Mouse (Mus musculus) activated CD4-positive, CD25-positive, alpha-beta regulatory T cell (primary cell): ENCODE measurements around the gene Fcna. TPM values are rescaled to one million over a fixed set of nuclear protein-coding genes. Genes with fewer than 3 reads are reported as not detected.

Experiments used
- polyA plus RNA-seq, 2 experiments: library from polyadenylated mRNA; unstranded; fragments of 100-300 nt; shearing (Covaris generic); gene quantifications; one replicate each; pipeline ENCODE4 v1.2.1; 2017

Gene Fcna
- polyA plus RNA-seq, result 1 to 10 TPM; 4.7 to 8.3 TPM

DNA sequence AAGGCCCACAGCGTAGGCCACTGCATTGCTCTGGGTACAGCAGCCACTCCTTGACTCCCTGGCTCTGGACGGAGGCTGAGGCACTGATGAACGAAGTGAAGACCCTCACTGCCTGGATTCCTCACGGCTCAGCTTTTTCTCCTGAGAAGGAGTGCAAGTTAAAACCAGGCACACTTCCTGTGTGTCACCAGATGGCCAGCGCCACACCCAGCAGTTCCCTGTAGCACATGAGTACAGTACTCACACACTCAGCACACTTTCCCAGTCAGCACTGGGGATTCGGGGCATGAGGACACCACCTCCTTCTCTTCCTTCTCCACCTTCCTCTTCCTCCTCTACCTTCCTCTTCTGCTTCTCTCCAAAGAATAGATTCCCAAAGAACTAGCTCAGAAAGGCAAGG, at the start of gene Fcna:
Gene Fcna, minus strand, starts transcription at position 220 of the 400 bp plus-strand sequence.

DNA sequence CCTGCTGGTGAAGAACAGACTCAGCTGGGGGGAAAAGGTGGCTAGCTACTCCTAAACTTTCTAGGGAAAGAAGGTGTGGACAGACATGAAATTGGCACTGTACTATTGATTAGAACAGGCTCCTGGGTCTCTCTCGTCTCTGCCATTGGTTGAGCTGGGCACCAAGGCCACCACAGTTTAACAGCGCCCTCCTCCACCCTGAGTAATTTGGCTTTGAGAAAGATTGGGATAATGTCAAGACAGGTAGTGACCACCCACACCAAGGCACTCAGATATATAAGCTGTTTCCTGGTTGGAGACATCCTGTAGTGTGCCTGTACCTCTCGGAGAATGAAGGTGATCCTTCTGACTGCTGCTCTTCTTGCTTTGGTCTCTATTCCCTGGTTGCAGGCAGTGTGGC, 48.7 kb upstream of the Fcna start, which contains the start of gene Lcn6:
Gene Lcn6, plus strand, starts transcription at position 301 of the 400 bp plus-strand sequence.

DNA sequence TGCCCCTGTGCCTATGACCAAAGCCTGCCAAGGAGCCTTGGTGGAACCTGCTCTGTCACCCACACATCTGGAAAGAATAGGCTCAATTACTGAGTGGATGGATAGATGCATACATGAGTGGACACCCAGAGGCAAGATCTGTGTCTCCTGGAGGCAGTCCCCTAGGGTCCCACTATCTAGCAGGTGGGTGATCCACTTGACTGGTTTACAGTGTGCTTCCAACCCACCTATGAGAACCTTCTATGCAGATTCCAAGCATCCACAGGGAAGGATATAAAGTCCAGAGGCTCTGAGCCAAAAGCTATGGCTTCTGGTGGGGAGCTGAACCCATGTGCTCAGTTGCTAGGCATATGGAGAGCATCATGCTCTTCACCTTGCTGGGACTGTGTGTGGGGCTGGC, 29.8 kb upstream of the Fcna start, which contains the start of gene Lcn5:
Gene Lcn5, plus strand, starts transcription at position 301 of the 400 bp plus-strand sequence.

DNA sequence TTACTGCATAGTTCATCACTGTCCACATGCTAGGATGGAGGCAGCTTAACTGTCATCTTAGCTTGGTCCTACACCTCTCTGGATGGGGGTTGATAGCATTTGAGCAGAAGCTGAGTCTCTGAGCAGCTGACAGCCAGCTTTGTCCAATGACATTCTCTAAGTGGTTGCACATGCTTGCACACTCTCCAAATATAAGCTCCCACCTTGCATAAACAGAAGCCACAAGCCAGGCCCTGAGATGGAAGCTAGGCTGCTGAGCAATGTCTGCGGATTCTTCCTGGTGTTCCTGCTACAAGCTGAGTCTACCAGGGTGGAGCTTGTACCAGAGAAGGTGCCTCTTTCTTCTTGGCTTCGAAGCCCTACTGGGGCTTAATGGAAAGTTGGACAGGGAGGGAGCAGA, 25.1 kb upstream of the Fcna start, which contains the start of gene Lcn8:
Gene Lcn8, plus strand, starts transcription at position 219 of the 400 bp plus-strand sequence.

DNA sequence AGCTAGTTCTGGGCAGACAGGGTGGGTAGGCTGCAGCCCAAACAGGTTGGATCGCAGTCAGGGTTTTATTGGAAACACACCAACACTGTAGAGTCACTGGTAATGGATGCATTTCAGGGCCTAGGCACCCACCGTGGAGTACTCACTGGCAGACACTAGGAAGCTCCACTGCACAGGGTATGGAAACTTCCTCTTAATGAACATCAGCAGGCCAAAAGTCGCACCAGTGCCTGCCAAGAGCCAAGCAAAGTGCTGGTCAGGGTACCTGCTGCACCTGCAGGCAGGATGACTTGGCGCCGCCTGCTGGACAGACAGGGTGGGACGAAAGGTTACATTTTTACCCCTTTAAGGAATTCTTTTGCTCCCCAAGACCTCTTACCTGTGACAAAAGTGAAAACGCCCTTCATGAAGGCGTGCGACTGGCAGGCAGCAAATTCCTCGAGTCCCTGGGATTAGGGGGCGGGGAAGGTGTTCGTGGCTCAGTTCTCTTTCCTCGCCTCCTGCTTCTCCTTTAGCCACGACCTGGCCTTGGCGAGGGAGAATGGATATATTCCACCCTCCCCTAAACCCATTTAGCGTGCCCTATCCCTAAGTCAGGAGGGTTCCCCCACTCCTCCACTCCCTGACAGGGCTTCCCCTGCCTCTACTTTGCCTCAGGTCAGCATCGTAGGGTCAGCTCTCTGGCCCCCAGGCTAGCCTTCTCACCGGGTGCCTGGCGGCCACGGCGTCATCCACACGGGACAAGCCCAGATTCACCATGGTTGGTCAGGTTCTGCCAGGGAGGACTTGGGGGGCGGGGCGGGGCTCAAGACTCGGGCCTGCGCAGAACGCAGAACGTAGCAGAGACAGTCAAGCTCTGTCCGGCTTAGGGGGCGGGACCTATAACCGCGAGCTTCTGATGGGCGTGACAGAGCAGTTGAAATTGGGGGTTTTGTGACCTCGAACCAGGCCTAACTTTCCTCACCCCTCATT, 6.3 kb downstream of the Fcna start, which contains the start of gene Tmem141:
Gene Tmem141, minus strand, starts transcription at position 777 of the 972 bp plus-strand sequence.

DNA sequence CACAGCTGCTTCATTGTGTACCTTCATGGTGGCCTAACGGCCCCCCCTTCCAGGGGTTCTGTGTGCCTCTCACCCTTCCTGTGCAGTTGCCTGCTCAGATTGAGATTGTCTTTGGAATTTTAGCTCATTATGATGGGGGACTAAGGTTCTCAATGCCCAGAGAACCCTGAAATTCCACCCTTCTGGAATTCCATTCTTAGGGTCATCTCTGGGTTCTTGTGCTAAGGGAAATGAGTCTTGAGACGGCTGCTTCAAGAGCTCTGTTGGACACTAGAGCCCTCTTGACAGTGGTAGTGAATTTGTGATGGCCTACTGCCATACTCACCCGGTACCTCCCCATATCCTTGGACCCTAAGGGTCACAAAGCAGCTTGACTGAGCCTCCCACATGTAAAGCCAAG, 10.3 kb downstream of the Fcna start, which contains the start of gene Ccdc183:
Gene Ccdc183, minus strand, starts transcription at position 101 of the 400 bp plus-strand sequence.

DNA sequence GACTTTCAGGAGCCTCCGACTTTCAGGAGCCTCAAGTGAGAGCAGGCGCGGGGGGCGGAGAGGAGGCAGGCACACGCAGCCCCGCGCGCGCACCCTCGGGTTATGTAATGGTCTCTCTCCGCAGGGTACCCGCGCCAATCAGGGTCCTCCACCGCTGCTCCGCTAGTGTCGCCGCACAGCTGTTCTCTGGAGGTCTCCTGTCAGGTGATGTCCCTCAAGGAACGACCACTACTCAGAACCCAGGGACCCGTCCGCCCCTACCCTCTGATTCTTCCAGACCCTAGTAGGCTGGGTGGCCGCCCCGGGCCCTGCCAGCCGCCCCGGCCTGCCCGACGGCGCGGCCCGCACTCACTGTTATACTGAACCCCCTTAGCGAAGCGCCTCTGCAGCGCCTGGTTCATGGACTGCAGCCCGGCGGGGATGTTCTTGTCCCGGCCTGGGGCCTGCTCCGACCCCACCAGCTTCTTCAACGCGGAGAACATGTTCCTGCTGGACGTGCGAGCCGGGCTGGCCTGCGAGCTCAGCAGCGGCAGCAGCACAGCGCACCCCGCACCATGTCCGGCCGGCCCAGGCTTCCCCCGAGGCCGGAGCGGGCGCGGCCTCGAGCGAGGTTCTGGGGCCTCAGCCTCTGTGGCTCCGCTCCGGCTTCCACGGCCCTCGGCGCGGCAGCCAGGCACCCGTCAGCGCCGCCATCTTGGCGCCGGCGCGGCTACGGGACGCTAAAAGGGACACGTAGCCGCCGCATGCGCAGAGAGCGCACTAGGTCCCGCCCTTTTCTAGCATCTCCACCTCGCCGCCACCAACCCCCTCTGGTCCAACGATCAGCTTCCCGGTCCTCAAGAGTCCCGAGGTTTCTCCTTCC, 19.8 kb downstream of the Fcna start, which contains the start of gene Rabl6:
Gene Rabl6, minus strand, starts transcription at position 761 of the 862 bp plus-strand sequence.

DNA sequence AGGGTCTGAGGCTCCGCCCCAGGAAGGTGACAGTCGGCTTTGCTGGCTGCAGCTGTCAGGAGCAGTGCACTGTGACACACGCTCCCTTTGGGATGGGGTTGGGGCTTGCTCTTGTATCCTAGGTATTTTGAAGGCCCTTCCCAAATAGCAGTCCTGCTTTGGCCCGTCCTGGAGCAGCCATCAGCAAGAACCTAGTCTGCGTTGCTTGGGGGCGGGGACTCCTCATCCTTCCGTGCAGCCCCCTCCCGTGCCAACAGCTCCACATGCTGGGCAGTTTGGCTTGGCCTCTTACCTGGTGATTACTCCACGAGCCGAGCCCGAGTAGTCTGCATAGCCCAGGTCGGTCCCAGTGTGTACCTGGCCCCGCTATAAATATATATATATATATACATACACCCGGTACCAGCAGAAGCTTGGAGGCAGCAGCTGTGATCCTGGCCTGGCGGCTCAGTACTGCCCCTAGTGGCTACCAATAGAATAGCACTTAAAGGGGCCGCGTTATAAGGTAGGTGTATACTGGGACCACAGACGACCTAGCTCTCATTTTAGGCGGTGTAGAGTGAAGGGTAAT, 46.5 kb downstream of the Fcna start, which contains the start of gene Ajm1:
Gene Ajm1, minus strand, starts transcription at position 464 of the 571 bp plus-strand sequence.

Other genes starting within 250 kb of the Fcna start
- under 1 TPM in 1 of 2 experiments, not detected in 1; 0.17 TPM for gene Entpd2, start 232.2 kb downstream of the Fcna start, polyA plus RNA-seq
- 1 to 10 TPM; 1.1 to 4.0 TPM for gene Npdc1, start 228.7 kb downstream of the Fcna start, polyA plus RNA-seq
- gene Fut7, start 204.8 kb downstream of the Fcna start, polyA plus RNA-seq, result 10 to 100 TPM; 13.1 to 35.9 TPM
- 10 to 100 TPM; 20.5 to 67.6 TPM for gene Abca2, start 199.3 kb downstream of the Fcna start, polyA plus RNA-seq
- gene Clic3, start 171.2 kb downstream of the Fcna start, polyA plus RNA-seq, result 1 to 10 TPM; 1.1 to 2.4 TPM
- gene Paxx, start 166.9 kb downstream of the Fcna start, polyA plus RNA-seq, result 100 to 1,000 TPM in 1 of 2 experiments, 10 to 100 TPM in 1; 95.9 to 106 TPM
- under 1 TPM in 1 of 2 experiments, not detected in 1; 0.63 TPM for gene Ptgds, start 158.0 kb downstream of the Fcna start, polyA plus RNA-seq
- not detected for gene Lcn12, start 134.1 kb downstream of the Fcna start, polyA plus RNA-seq
- gene Fbxw5, start 127.3 kb downstream of the Fcna start, polyA plus RNA-seq, result 10 to 100 TPM; 64.4 to 86.7 TPM
- gene C8g, start 126.3 kb downstream of the Fcna start, polyA plus RNA-seq, result 1 to 10 TPM; 5.9 to 6.1 TPM
- 10 to 100 TPM; 52.5 to 80.6 TPM for gene Traf2, start 81.1 kb downstream of the Fcna start, polyA plus RNA-seq
- 100 to 1,000 TPM; 327 to 440 TPM for gene Edf1, start 70.2 kb downstream of the Fcna start, polyA plus RNA-seq
- gene Mamdc4, start 53.2 kb downstream of the Fcna start, polyA plus RNA-seq, result 1 to 10 TPM; 1.2 to 1.8 TPM
- gene Phpt1, start 52.8 kb downstream of the Fcna start, polyA plus RNA-seq, result 10 to 100 TPM; 51.3 to 89.9 TPM
- gene Ajm1, start 46.3 kb downstream of the Fcna start, polyA plus RNA-seq, result under 1 TPM; 0.58 to 0.69 TPM
- 10 to 100 TPM; 30.8 to 31.8 TPM for gene Rabl6, start 19.5 kb downstream of the Fcna start, polyA plus RNA-seq
- not detected for gene Ccdc183, start 10.4 kb downstream of the Fcna start, polyA plus RNA-seq
- gene Tmem141, start 6.0 kb downstream of the Fcna start, polyA plus RNA-seq, result 1 to 10 TPM; 1.2 to 4.9 TPM
- gene Lcn8, start 25.1 kb upstream of the Fcna start, polyA plus RNA-seq, result not detected
- gene Lcn5, start 29.9 kb upstream of the Fcna start, polyA plus RNA-seq, result not detected
- under 1 TPM in 1 of 2 experiments, not detected in 1; 0.60 TPM for gene Lcn6, start 48.8 kb upstream of the Fcna start, polyA plus RNA-seq
- gene Lcn10, start 54.7 kb upstream of the Fcna start, polyA plus RNA-seq, result under 1 TPM; 0.14 to 0.21 TPM
- gene Obp2a, start 72.0 kb upstream of the Fcna start, polyA plus RNA-seq, result not detected
- gene Bmyc, start 78.7 kb upstream of the Fcna start, polyA plus RNA-seq, result 10 to 100 TPM; 57.5 to 58.4 TPM
- gene Obp2b, start 109.0 kb upstream of the Fcna start, polyA plus RNA-seq, result not detected
- under 1 TPM in 1 of 2 experiments, not detected in 1; 0.34 TPM for gene Lcn3, start 137.5 kb upstream of the Fcna start, polyA plus RNA-seq
- not detected for gene Lcn11, start 149.0 kb upstream of the Fcna start, polyA plus RNA-seq
- gene Gm13539, start 154.2 kb upstream of the Fcna start, polyA plus RNA-seq, result not detected
- gene Glt6d1, start 187.8 kb upstream of the Fcna start, polyA plus RNA-seq, result under 1 TPM in 1 of 2 experiments, not detected in 1; 0.42 TPM
- gene Lcn9, start 195.1 kb upstream of the Fcna start, polyA plus RNA-seq, result not detected
- not detected for gene Sohlh1, start 219.2 kb upstream of the Fcna start, polyA plus RNA-seq
- under 1 TPM in 1 of 2 experiments, not detected in 1; 0.20 TPM for gene Kcnt1, start 235.7 kb upstream of the Fcna start, polyA plus RNA-seq